Mouse (Mus musculus): ENCODE measurements around the gene Pmf1.
"Not testable (repeated sequence)": the region's sequence is repeated elsewhere in the genome, so short reads cannot be mapped to it uniquely, and the experiment has no call there.

GRCm38 (mm10) chr3:88376644-88377043 lies 33.5 kb downstream of the Pmf1 start:
- not testable (repeated sequence) for TF ChIP-seq CTCF (conservative IDR thresholded peaks at IDR 0.05; ENCODE audit: low read length); NANOG (IDR thresholded peaks at IDR 0.05; ENCODE audit: borderline replicate concordance, low read length); POU5F1 (IDR thresholded peaks at IDR 0.05; ENCODE audit: borderline replicate concordance, low read length)

All from E14TG2a.4 (cell line).